Mouse (Mus musculus) erythroblast, embryonic 14.5 days (primary cell): Measurements from ENCODE around the gene Aak1. TPM values are rescaled to one million over a fixed set of nuclear protein-coding genes. Genes with fewer than 3 reads are reported as not detected.
A peak's percentile ranks its signal among the peaks of the same experiment; 100 is the strongest.

Experiments used
- H3K27me3 ChIP-seq: 2 replicates; pipeline ENCODE4 v1.6.1; 2012; ENCODE audit warnings: inconsistent platforms; ENCODE audit not compliant: control insufficient read depth
- H3K36me3 ChIP-seq: 2 replicates; pipeline ENCODE4 v1.6.1; 2012; ENCODE audit warnings: mild to moderate bottlenecking, inconsistent platforms; ENCODE audit not compliant: control insufficient read depth
- H3K4me1 ChIP-seq: 2 replicates; pipeline ENCODE4 v1.6.1; 2012; ENCODE audit warnings: inconsistent platforms; ENCODE audit not compliant: control insufficient read depth
- H3K4me3 ChIP-seq: replicated peaks from 2 replicates; pipeline ENCODE3; 2012; ENCODE audit warnings: moderate library complexity, mild to moderate bottlenecking, inconsistent platforms
- H3K9me3 ChIP-seq: 2 replicates; pipeline ENCODE4 v1.6.1; 2012; ENCODE audit warnings: low read length, inconsistent platforms, mixed read lengths; ENCODE audit not compliant: control insufficient read depth
- GATA1 ChIP-seq: IDR thresholded peaks from 2 replicates; pipeline ENCODE4 v1.6.1; 2012; ENCODE audit warnings: low read length, inconsistent platforms, mixed read lengths
- TAL1 ChIP-seq: IDR thresholded peaks from 3 replicates; pipeline ENCODE4 v1.6.1; 2012; ENCODE audit warnings: low read length, inconsistent platforms, mixed read lengths
- polyA plus RNA-seq: library from polyadenylated mRNA; stranded (reverse); fragments of >175 nt; gene quantifications from 2 replicates; pipeline ENCODE4 v1.2.3, GENCODE M21; 2012

Gene Aak1
- 0.32 and 0.71 TPM in 2 replicates for polyA plus RNA-seq

GRCm38 (mm10) chr6:86848915-86849644, at the start of gene Aak1:
Gene Aak1, plus strand, starts transcription at chr6:86849517.
- no peaks in the 10 kb centered on the region for H3K27me3 ChIP-seq
- TF ChIP-seq GATA1 (no peak), TAL1 (no peak)
- peaks cover 16% of the 10 kb centered on the region for H3K36me3 ChIP-seq
- peaks cover 50% of the 10 kb centered on the region for H3K4me1 ChIP-seq
- H3K9me3 ChIP-seq = no peaks in the 10 kb centered on the region
- H3K4me3 ChIP-seq = peak within 1 kb of the TSS; percentile 93

DNA sequence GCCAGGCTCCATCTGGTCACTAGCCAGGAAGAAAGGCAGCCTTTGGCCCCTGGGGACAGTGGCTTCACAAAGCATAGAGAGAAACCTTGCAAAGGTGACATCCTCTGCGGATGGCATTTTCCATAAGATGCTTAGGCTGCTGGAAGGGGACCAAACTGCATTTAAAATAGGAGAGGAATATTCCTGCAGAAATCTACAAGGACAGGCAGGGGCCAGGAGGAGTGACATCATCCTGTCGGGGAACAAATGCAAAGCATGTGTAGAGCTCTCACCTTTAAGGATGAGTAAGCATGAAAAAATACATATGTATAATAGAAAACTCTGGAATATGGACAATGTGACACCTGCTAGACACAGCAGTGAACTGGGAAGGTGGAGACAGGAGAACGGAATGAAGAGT, 48.9 kb upstream of the Aak1 start:
- Histone ChIP-seq H3K27me3 (peaks cover 11% of the 10 kb centered on the region), H3K36me3 (no peaks in the 10 kb centered on the region), H3K4me3 (no peak overlapping the region), H3K4me1 (peaks cover 4% of the 10 kb centered on the region), H3K9me3 (no peaks in the 10 kb centered on the region)
- no peak for TF ChIP-seq TAL1
- no peak for TF ChIP-seq GATA1

GRCm38 (mm10) chr6:86801431-86801830, 47.9 kb upstream of the Aak1 start:
- H3K4me3 ChIP-seq = no peak overlapping the region
- no peaks in the 10 kb centered on the region for H3K36me3 ChIP-seq
- TF ChIP-seq GATA1 (no peak), TAL1 (no peak)
- H3K4me1 ChIP-seq = peaks cover 4% of the 10 kb centered on the region
- peaks cover 11% of the 10 kb centered on the region for H3K27me3 ChIP-seq
- no peaks in the 10 kb centered on the region for H3K9me3 ChIP-seq

GRCm38 (mm10) chr6:86804646-86805045, 44.7 kb upstream of the Aak1 start:
- peaks cover 4% of the 10 kb centered on the region for H3K4me1 ChIP-seq
- H3K4me3 ChIP-seq = no peak overlapping the region
- peaks cover 13% of the 10 kb centered on the region for H3K27me3 ChIP-seq
- H3K9me3 ChIP-seq = no peaks in the 10 kb centered on the region
- H3K36me3 ChIP-seq = no peaks in the 10 kb centered on the region
- TF ChIP-seq TAL1 = no peak
- no peak for TF ChIP-seq GATA1

- no peak overlapping the region for H3K4me3 ChIP-seq
- H3K4me1 ChIP-seq = peaks cover under 1% of the 10 kb centered on the region
- TF ChIP-seq GATA1 (no peak), TAL1 (no peak)
- no peaks in the 10 kb centered on the region for H3K36me3 ChIP-seq
- H3K9me3 ChIP-seq = no peaks in the 10 kb centered on the region
- peaks cover 13% of the 10 kb centered on the region for H3K27me3 ChIP-seq
Measured at GRCm38 (mm10) chr6:86806455-86807086, 42.7 kb upstream of the Aak1 start.

- Histone ChIP-seq H3K4me3 (no peak overlapping the region), H3K9me3 (no peaks in the 10 kb centered on the region), H3K27me3 (peaks cover 11% of the 10 kb centered on the region), H3K4me1 (no peaks in the 10 kb centered on the region), H3K36me3 (no peaks in the 10 kb centered on the region)
- TF ChIP-seq TAL1 = no peak
Measured at GRCm38 (mm10) chr6:86812919-86813318, 36.4 kb upstream of the Aak1 start.

DNA sequence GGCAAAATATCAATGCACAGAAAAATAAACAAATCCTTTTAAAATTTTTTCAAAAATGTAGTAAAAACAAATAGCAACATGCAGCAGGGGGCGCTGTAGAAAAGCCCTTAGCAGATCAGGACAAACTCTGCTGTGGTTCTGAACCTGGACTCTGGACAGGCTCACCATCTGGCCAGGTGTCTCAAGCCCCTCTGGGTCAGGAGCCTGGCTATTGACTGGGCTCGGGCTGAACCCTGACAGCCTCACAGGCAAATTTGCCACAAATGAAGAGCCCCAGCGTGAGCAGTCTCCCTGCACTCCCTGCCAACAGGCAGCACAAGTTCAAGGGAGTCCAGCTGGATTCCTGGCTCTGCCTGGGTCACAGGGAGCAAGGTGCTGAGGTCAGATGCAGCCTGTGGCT, 36.0 kb upstream of the Aak1 start:
- Histone ChIP-seq H3K4me3 (no peak overlapping the region), H3K9me3 (no peaks in the 10 kb centered on the region), H3K27me3 (peaks cover 8% of the 10 kb centered on the region), H3K4me1 (no peaks in the 10 kb centered on the region), H3K36me3 (no peaks in the 10 kb centered on the region)
- no peak for TF ChIP-seq TAL1
- TF ChIP-seq GATA1 = no peak

DNA sequence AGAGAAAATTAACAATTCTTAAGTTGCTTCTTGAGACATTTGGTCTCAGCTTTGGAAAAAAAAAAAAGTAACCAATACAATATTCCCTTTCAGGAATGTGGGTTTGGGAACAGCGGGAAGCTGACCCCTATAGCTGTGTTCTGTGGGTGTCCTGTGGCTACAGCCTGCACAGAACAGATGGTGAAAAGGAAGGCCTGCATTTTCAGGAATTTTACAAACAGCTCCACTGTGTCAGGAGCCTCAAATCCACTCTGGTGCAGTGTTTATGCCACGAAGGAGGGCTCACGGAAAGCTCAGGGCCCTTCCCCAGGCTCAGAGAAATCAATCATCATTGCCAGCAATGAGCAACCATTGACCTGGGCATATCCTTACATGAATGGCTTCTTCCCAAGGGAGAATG, 34.4 kb upstream of the Aak1 start:
- Histone ChIP-seq H3K9me3 (no peaks in the 10 kb centered on the region), H3K4me3 (no peak overlapping the region), H3K27me3 (no peaks in the 10 kb centered on the region), H3K4me1 (no peaks in the 10 kb centered on the region), H3K36me3 (no peaks in the 10 kb centered on the region)
- TF ChIP-seq GATA1 = no peak
- no peak for TF ChIP-seq TAL1

- Histone ChIP-seq H3K27me3 (no peaks in the 10 kb centered on the region), H3K4me1 (no peaks in the 10 kb centered on the region), H3K4me3 (no peak overlapping the region), H3K36me3 (no peaks in the 10 kb centered on the region), H3K9me3 (no peaks in the 10 kb centered on the region)
- no peak for TF ChIP-seq TAL1
- no peak for TF ChIP-seq GATA1
Measured at GRCm38 (mm10) chr6:86815436-86815835, 33.9 kb upstream of the Aak1 start.
